Mouse (Mus musculus) midbrain, embryonic 15.5 days (tissue): Measurements from ENCODE around the gene Cd300lf. TPM values are rescaled to one million over a fixed set of nuclear protein-coding genes. Genes with fewer than 3 reads are reported as not detected.

Source experiments
- ATAC-seq: fragments of 200-750 bp; cut with Nextera tagmentation; replicated peaks from 2 replicates; pipeline ENCODE4 v1.8.0; 2017; ENCODE audit warnings: moderate TSS enrichment
- H3K27ac ChIP-seq: fragments of 300-500 bp; sonication (generic); 2 replicates; pipeline ENCODE4 v1.5.1; 2015; ENCODE audit warnings: mild to moderate bottlenecking, inconsistent platforms
- H3K27me3 ChIP-seq: fragments of 300-500 bp; sonication (generic); replicated peaks from 2 replicates; pipeline ENCODE4 v1.6.1; 2015; ENCODE audit warnings: inconsistent platforms
- H3K36me3 ChIP-seq: fragments of 300-500 bp; sonication (generic); replicated peaks from 2 replicates; pipeline ENCODE4 v1.6.1; 2015; ENCODE audit warnings: inconsistent platforms
- H3K4me1 ChIP-seq: fragments of 300-500 bp; sonication (generic); 2 replicates; pipeline ENCODE4 v1.6.1; 2015; ENCODE audit warnings: inconsistent platforms
- H3K4me2 ChIP-seq: fragments of 300-500 bp; sonication (generic); 2 replicates; pipeline ENCODE4 v1.6.1; 2015; ENCODE audit warnings: inconsistent platforms, mild to moderate bottlenecking, moderate library complexity
- H3K4me3 ChIP-seq: fragments of 300-500 bp; sonication (generic); 2 replicates; pipeline ENCODE4 v1.5.1; 2015; ENCODE audit warnings: mild to moderate bottlenecking, inconsistent platforms
- H3K9ac ChIP-seq: fragments of 300-500 bp; sonication (generic); 2 replicates; pipeline ENCODE4 v1.6.1; 2015; ENCODE audit warnings: mild to moderate bottlenecking, inconsistent platforms
- H3K9me3 ChIP-seq: fragments of 300-500 bp; sonication (generic); 2 replicates; pipeline ENCODE4 v1.6.1; 2016; ENCODE audit warnings: inconsistent platforms
- WGBS: fragments of 180-500 bp; shearing (Covaris S2); methylation state at CpG from one replicate; pipeline ENCODE4 v1.1.7; 2015; ENCODE audit warnings: mixed read lengths; 5-methylcytosine and 5-hydroxymethylcytosine counted together
- polyA plus RNA-seq: library from polyadenylated mRNA; unstranded; fragments of >200 nt; fragmentation: Nextera tagmentation; extraction: Ambion mirVana; gene quantifications from 2 replicates; pipeline ENCODE4 v1.2.1, GENCODE M21; 2015

The Cd300lf gene
- polyA plus RNA-seq, 1 experiment from 2014 or later: 0.27 TPM

GRCm38 (mm10) chr11:115100032-115100621 is 33.7 kb downstream of the Cd300lf start:
- Histone ChIP-seq H3K9me3 (no peaks in the 10 kb centered on the region), H3K9ac (no peak overlapping the region), H3K4me1 (no peaks in the 10 kb centered on the region), H3K27me3 (no peaks in the 10 kb centered on the region), H3K4me2 (no peak overlapping the region), H3K4me3 (no peak overlapping the region), H3K36me3 (no peaks in the 10 kb centered on the region), H3K27ac (no peak overlapping the region)
- ATAC-seq: no peak
- WGBS: 81% methylated on average over 5 of the region's 5 CpGs

- no peaks in the 10 kb centered on the region for H3K9me3 ChIP-seq
- no peaks in the 10 kb centered on the region for H3K36me3 ChIP-seq
- H3K4me3 ChIP-seq: no peak overlapping the region
- WGBS: 78% methylated on average over 16 of the region's 16 CpGs
- no peaks in the 10 kb centered on the region for H3K27me3 ChIP-seq
- no peak overlapping the region for H3K4me2 ChIP-seq
- H3K4me1 ChIP-seq: no peaks in the 10 kb centered on the region
- no peak for ATAC-seq
- no peak overlapping the region for H3K9ac ChIP-seq
- no peak overlapping the region for H3K27ac ChIP-seq
Measured at GRCm38 (mm10) chr11:115099241-115099840, 34.5 kb downstream of the Cd300lf start.

- no peak overlapping the region for H3K9ac ChIP-seq
Measured at GRCm38 (mm10) chr11:115098203-115098932, 35.4 kb downstream of the Cd300lf start.

GRCm38 (mm10) chr11:115092140-115092539 is 41.7 kb downstream of the Cd300lf start:
- Histone ChIP-seq H3K36me3 (no peaks in the 10 kb centered on the region), H3K9ac (no peak overlapping the region), H3K9me3 (no peaks in the 10 kb centered on the region), H3K27ac (no peak overlapping the region), H3K4me1 (peaks cover 11% of the 10 kb centered on the region), H3K27me3 (peaks cover 25% of the 10 kb centered on the region), H3K4me2 (peak overlapping the region; percentile 61), H3K4me3 (no peak overlapping the region)
- 11% methylated on average over 4 of the region's 4 CpGs for WGBS
- no peak for ATAC-seq

More at GRCm38 (mm10) chr11:115098203-115098932, 35.4 kb downstream of the Cd300lf start:
- H3K4me2 ChIP-seq: no peak overlapping the region
- H3K4me1 ChIP-seq: no peaks in the 10 kb centered on the region
- ATAC-seq: no peak
- H3K27ac ChIP-seq: no peak overlapping the region
- 63% methylated on average over 10 of the region's 10 CpGs for WGBS
- H3K27me3 ChIP-seq: no peaks in the 10 kb centered on the region
- H3K9me3 ChIP-seq: no peaks in the 10 kb centered on the region
- no peak overlapping the region for H3K4me3 ChIP-seq
- H3K36me3 ChIP-seq: no peaks in the 10 kb centered on the region

GRCm38 (mm10) chr11:115091362-115091901 is 42.4 kb downstream of the Cd300lf start, which contains the start of gene Rab37:
Rab37 (plus strand) TSS chr11:115091431.
- peak within 1 kb of the TSS; percentile 27; the same call in 1 of the 2 replicates for H3K9ac ChIP-seq
- H3K4me2 ChIP-seq: peak within 1 kb of the TSS; percentile 61
- H3K4me3 ChIP-seq: peak within 1 kb of the TSS; percentile 32
- H3K27me3 ChIP-seq: peaks cover 25% of the 10 kb centered on the region
- peaks cover 11% of the 10 kb centered on the region for H3K4me1 ChIP-seq
- no peak for ATAC-seq
- no peaks in the 10 kb centered on the region for H3K36me3 ChIP-seq
- WGBS: under 1% methylated on average over 36 of the region's 36 CpGs
- no peaks in the 10 kb centered on the region for H3K9me3 ChIP-seq
- H3K27ac ChIP-seq: no peak within 1 kb of the TSS

GRCm38 (mm10) chr11:115089853-115090252 is 43.9 kb downstream of the Cd300lf start:
- no peak overlapping the region for H3K9ac ChIP-seq
- H3K9me3 ChIP-seq: no peaks in the 10 kb centered on the region
- no peaks in the 10 kb centered on the region for H3K36me3 ChIP-seq
- H3K27ac ChIP-seq: no peak overlapping the region
- no peak for ATAC-seq
- WGBS: 61% methylated on average over 6 of the region's 6 CpGs
- peaks cover 13% of the 10 kb centered on the region for H3K4me1 ChIP-seq
- no peak overlapping the region for H3K4me3 ChIP-seq
- no peak overlapping the region for H3K4me2 ChIP-seq
- H3K27me3 ChIP-seq: peaks cover 25% of the 10 kb centered on the region

- no peak overlapping the region for H3K27ac ChIP-seq
- H3K9ac ChIP-seq: no peak overlapping the region
- H3K4me3 ChIP-seq: no peak overlapping the region
- no peaks in the 10 kb centered on the region for H3K9me3 ChIP-seq
- WGBS: 72% methylated on average over 7 of the region's 7 CpGs
- no peak overlapping the region for H3K4me2 ChIP-seq
- H3K27me3 ChIP-seq: peaks cover 10% of the 10 kb centered on the region
- H3K36me3 ChIP-seq: no peaks in the 10 kb centered on the region
- ATAC-seq: no peak
- peaks cover 14% of the 10 kb centered on the region for H3K4me1 ChIP-seq
Measured at GRCm38 (mm10) chr11:115086213-115086612, 47.6 kb downstream of the Cd300lf start.

- H3K36me3 ChIP-seq: no peaks in the 10 kb centered on the region
- H3K4me1 ChIP-seq: peaks cover 13% of the 10 kb centered on the region
- H3K9me3 ChIP-seq: no peaks in the 10 kb centered on the region
- no peak overlapping the region for H3K4me2 ChIP-seq
- no peak overlapping the region for H3K9ac ChIP-seq
- no peak overlapping the region for H3K27ac ChIP-seq
- WGBS: 41% methylated on average over 8 of the region's 8 CpGs
- no peak overlapping the region for H3K4me3 ChIP-seq
- ATAC-seq: no peak
- H3K27me3 ChIP-seq: 0 out of 2 replicates have a peak, but pooled peaks cover 2% of the 10 kb centered on the region
Measured at GRCm38 (mm10) chr11:115085064-115085463, 48.7 kb downstream of the Cd300lf start.

- WGBS: 21% methylated on average over 12 of the region's 12 CpGs
- no peak for ATAC-seq
- Histone ChIP-seq H3K27me3 (0 out of 2 replicates have a peak, but pooled peaks cover 2% of the 10 kb centered on the region), H3K9ac (no peak overlapping the region), H3K9me3 (no peaks in the 10 kb centered on the region), H3K4me1 (peaks cover 13% of the 10 kb centered on the region), H3K4me2 (no peak overlapping the region), H3K36me3 (no peaks in the 10 kb centered on the region), H3K4me3 (no peak overlapping the region), H3K27ac (no peak overlapping the region)
Measured at GRCm38 (mm10) chr11:115084595-115084994, 49.2 kb downstream of the Cd300lf start.

- no peak overlapping the region for H3K9ac ChIP-seq
- ATAC-seq: peak; percentile 45; the same call in 1 of the 2 replicates
- 0 out of 2 replicates have a peak, but pooled peaks cover 2% of the 10 kb centered on the region for H3K27me3 ChIP-seq
- H3K9me3 ChIP-seq: no peaks in the 10 kb centered on the region
- no peak overlapping the region for H3K27ac ChIP-seq
- no peaks in the 10 kb centered on the region for H3K36me3 ChIP-seq
- H3K4me2 ChIP-seq: no peak overlapping the region
- H3K4me3 ChIP-seq: no peak overlapping the region
- WGBS: 38% methylated on average over 18 of the region's 18 CpGs
- H3K4me1 ChIP-seq: peaks cover 13% of the 10 kb centered on the region
Measured at GRCm38 (mm10) chr11:115083376-115084139, 50.2 kb downstream of the Cd300lf start.

GRCm38 (mm10) chr11:115082196-115082595 is 51.6 kb downstream of the Cd300lf start:
- no peak for ATAC-seq
- Histone ChIP-seq H3K27me3 (0 out of 2 replicates have a peak, but pooled peaks cover 2% of the 10 kb centered on the region), H3K4me2 (no peak overlapping the region), H3K36me3 (no peaks in the 10 kb centered on the region), H3K9me3 (no peaks in the 10 kb centered on the region), H3K4me1 (peaks cover 13% of the 10 kb centered on the region), H3K27ac (no peak overlapping the region), H3K4me3 (no peak overlapping the region), H3K9ac (no peak overlapping the region)
- WGBS: 77% methylated on average over 6 of the region's 6 CpGs
